Mouse (Mus musculus) MEL (cell line): ENCODE measurements around the gene Lrrc23. TPM values are rescaled to one million over a fixed set of nuclear protein-coding genes. Genes with fewer than 3 reads are reported as not detected.

ENCODE experiments used
- DNase-seq: peaks from one replicate; pipeline ENCODE4 v3.0.0; 2011; ENCODE audit warnings: low read depth, low spot score
- H3K27ac ChIP-seq: 2 replicates; pipeline ENCODE4 v1.5.1; 2012; ENCODE audit warnings: low read depth, mild to moderate bottlenecking, control low read depth, low read length, moderate library complexity; ENCODE audit not compliant: control insufficient read depth
- H3K27me3 ChIP-seq, 2 experiments: fragments of 150-350 bp in 1 of 2; sonication (generic) in 1 of 2; 2 replicates each; pipeline ENCODE4 v1.6.1; 2012; ENCODE audit warnings: low read length in 2 of 2, mild to moderate bottlenecking in 2 of 2, improper control_type of control experiment in 1 of 2, moderate library complexity in 1 of 2; ENCODE audit not compliant: insufficient read depth in 2 of 2, control insufficient read depth in 1 of 2
- H3K36me3 ChIP-seq, 2 experiments: 2 replicates each; pipeline ENCODE4 v1.6.1; 2012 to 2014; ENCODE audit warnings: low read length in 2 of 2, improper control_type of control experiment in 1 of 2, inconsistent platforms in 1 of 2, mild to moderate bottlenecking in 1 of 2; ENCODE audit not compliant: insufficient read depth in 2 of 2, control insufficient read depth in 1 of 2
- H3K4me1 ChIP-seq, 2 experiments: fragments of 150-350 bp in 1 of 2; sonication (generic) in 1 of 2; 2 replicates each; pipeline ENCODE4 v1.6.1; 2012; ENCODE audit warnings: low read length in 2 of 2, improper control_type of control experiment in 1 of 2, mild to moderate bottlenecking in 1 of 2; ENCODE audit not compliant: insufficient read depth in 2 of 2, control insufficient read depth in 1 of 2
- H3K4me3 ChIP-seq, 2 experiments: fragments of 150-350 bp in 1 of 2; sonication (generic) in 1 of 2; 2 replicates each; pipeline ENCODE4 v1.5.1; 2012; ENCODE audit warnings: low read depth in 2 of 2, low read length in 2 of 2, mild to moderate bottlenecking in 2 of 2, moderate library complexity in 2 of 2, control low read depth in 1 of 2, improper control_type of control experiment in 1 of 2; ENCODE audit not compliant: control insufficient read depth in 1 of 2, insufficient read depth in 1 of 2
- H3K79me2 ChIP-seq: 2 replicates; pipeline ENCODE4 v1.6.1; 2012; ENCODE audit warnings: mild to moderate bottlenecking, low read length, moderate library complexity; ENCODE audit not compliant: control insufficient read depth, poor library complexity, insufficient read depth
- H3K9ac ChIP-seq: 2 replicates; pipeline ENCODE4 v1.6.1; 2012; ENCODE audit warnings: low read depth, mild to moderate bottlenecking, control low read depth, low read length, moderate library complexity; ENCODE audit not compliant: control insufficient read depth, poor library complexity, severe bottlenecking
- H3K9me3 ChIP-seq: fragments of 150-350 bp; sonication (generic); replicated peaks from 2 replicates; pipeline ENCODE4 v1.6.1; 2012; ENCODE audit warnings: mild to moderate bottlenecking, low read length, improper control_type of control experiment, moderate library complexity; ENCODE audit not compliant: insufficient read depth
- BHLHE40 ChIP-seq: IDR thresholded peaks from 2 replicates; pipeline ENCODE4 v1.6.1; 2012; ENCODE audit warnings: low read depth, mild to moderate bottlenecking, inconsistent platforms, low read length, improper control_type of control experiment, borderline replicate concordance
- CHD1 ChIP-seq: IDR thresholded peaks from 2 replicates; pipeline ENCODE4 v1.6.1; 2012; ENCODE audit warnings: low read depth, mild to moderate bottlenecking, inconsistent platforms, low read length, improper control_type of control experiment
- CHD2 ChIP-seq: IDR thresholded peaks from 2 replicates; pipeline ENCODE4 v1.6.1; 2011; ENCODE audit warnings: low read length, improper control_type of control experiment
- CTCF ChIP-seq, 3 experiments: IDR thresholded peaks in 2 of 3; conservative IDR thresholded peaks in 1 of 3; 2 replicates each; pipeline ENCODE4 v1.5.1; 2011 to 2012; ENCODE audit warnings: low read length in 3 of 3, low read depth in 2 of 3, mild to moderate bottlenecking in 2 of 3, improper control_type of control experiment in 1 of 3, inconsistent platforms in 1 of 3, mixed read lengths in 1 of 3, moderate library complexity in 1 of 3; ENCODE audit not compliant: control insufficient read depth in 1 of 3, insufficient read depth in 1 of 3, poor library complexity in 1 of 3, severe bottlenecking in 1 of 3
- E2F4 ChIP-seq: IDR thresholded peaks from 2 replicates; pipeline ENCODE4 v1.6.1; 2011; ENCODE audit warnings: low read depth, low read length, improper control_type of control experiment, borderline replicate concordance
- ELF1 ChIP-seq: IDR thresholded peaks from 2 replicates; pipeline ENCODE4 v1.6.1; 2014; ENCODE audit warnings: low read depth, mild to moderate bottlenecking, inconsistent platforms, low read length, improper control_type of control experiment, moderate library complexity
- EP300 ChIP-seq, 2 experiments: IDR thresholded peaks; 2 replicates each; pipeline ENCODE4 v1.6.1; 2011; ENCODE audit warnings: improper control_type of control experiment in 2 of 2, low read length in 2 of 2, low read depth in 1 of 2, mild to moderate bottlenecking in 1 of 2
- ETS1 ChIP-seq: IDR thresholded peaks from 2 replicates; pipeline ENCODE4 v1.6.1; 2012; ENCODE audit warnings: low read depth, mild to moderate bottlenecking, inconsistent platforms, low read length, improper control_type of control experiment, moderate library complexity
- GATA1 ChIP-seq: IDR thresholded peaks from 2 replicates; pipeline ENCODE4 v1.6.1; 2011; ENCODE audit warnings: low read depth, low read length, improper control_type of control experiment
- JUND ChIP-seq: IDR thresholded peaks from 2 replicates; pipeline ENCODE4 v1.6.1; 2011; ENCODE audit warnings: low read depth, mild to moderate bottlenecking, improper control_type of control experiment, low read length
- MAX ChIP-seq: IDR thresholded peaks from 2 replicates; pipeline ENCODE4 v1.6.1; 2011; ENCODE audit warnings: low read length, improper control_type of control experiment
- MAZ ChIP-seq: IDR thresholded peaks from 2 replicates; pipeline ENCODE4 v1.6.1; 2012; ENCODE audit warnings: low read depth, mild to moderate bottlenecking, inconsistent platforms, low read length, improper control_type of control experiment
- MEF2A ChIP-seq: IDR thresholded peaks from 2 replicates; pipeline ENCODE4 v1.6.1; 2014; ENCODE audit warnings: low read depth, mild to moderate bottlenecking, inconsistent platforms, low read length, improper control_type of control experiment; ENCODE audit not compliant: poor library complexity, insufficient replicate concordance, severe bottlenecking; ENCODE audit errors: extremely low read depth
- MXI1 ChIP-seq: IDR thresholded peaks from 2 replicates; pipeline ENCODE4 v1.6.1; 2011; ENCODE audit warnings: mild to moderate bottlenecking, low read depth, low read length, improper control_type of control experiment
- MYB ChIP-seq: IDR thresholded peaks from 2 replicates; pipeline ENCODE4 v1.6.1; 2011; ENCODE audit warnings: mild to moderate bottlenecking, low read depth, low read length, improper control_type of control experiment
- MYC ChIP-seq: IDR thresholded peaks from 2 replicates; pipeline ENCODE4 v1.6.1; 2011; ENCODE audit warnings: low read depth, mild to moderate bottlenecking, low read length, improper control_type of control experiment, moderate library complexity
- NELFE ChIP-seq: IDR thresholded peaks from 2 replicates; pipeline ENCODE4 v1.6.1; 2011; ENCODE audit warnings: low read depth, low read length, improper control_type of control experiment
- POLR2A ChIP-seq, 2 experiments: IDR thresholded peaks; 2 replicates each; pipeline ENCODE4 v1.6.1; 2011 to 2012; ENCODE audit warnings: low read length in 2 of 2, mild to moderate bottlenecking in 2 of 2, control low read depth in 1 of 2, improper control_type of control experiment in 1 of 2, low read depth in 1 of 2, moderate library complexity in 1 of 2; ENCODE audit not compliant: control insufficient read depth in 1 of 2, insufficient read depth in 1 of 2, poor library complexity in 1 of 2
- POLR2AphosphoS2 ChIP-seq: IDR thresholded peaks from 2 replicates; pipeline ENCODE4 v1.6.1; 2011; ENCODE audit warnings: low read length, improper control_type of control experiment
- POLR2AphosphoS5 ChIP-seq: IDR thresholded peaks from 2 replicates; pipeline ENCODE4 v1.6.1; 2012; ENCODE audit warnings: low read depth, borderline replicate concordance, mild to moderate bottlenecking, inconsistent platforms, low read length, moderate library complexity, mixed read lengths
- RAD21 ChIP-seq: IDR thresholded peaks from 2 replicates; pipeline ENCODE4 v1.6.1; 2011; ENCODE audit warnings: mild to moderate bottlenecking, low read depth, low read length, improper control_type of control experiment
- RCOR1 ChIP-seq: IDR thresholded peaks from 2 replicates; pipeline ENCODE4 v1.6.1; 2012; ENCODE audit warnings: low read depth, mild to moderate bottlenecking, inconsistent platforms, low read length, improper control_type of control experiment
- SIN3A ChIP-seq: IDR thresholded peaks from 2 replicates; pipeline ENCODE4 v1.6.1; 2012; ENCODE audit warnings: low read length, improper control_type of control experiment, inconsistent platforms
- SMC3 ChIP-seq: IDR thresholded peaks from 2 replicates; pipeline ENCODE4 v1.6.1; 2011; ENCODE audit warnings: low read depth, low read length, improper control_type of control experiment
- TAL1 ChIP-seq: IDR thresholded peaks from 2 replicates; pipeline ENCODE4 v1.6.1; 2012; ENCODE audit warnings: mild to moderate bottlenecking, inconsistent platforms, low read length, moderate library complexity, mixed read lengths
- TBP ChIP-seq: IDR thresholded peaks from 2 replicates; pipeline ENCODE4 v1.8.0; 2011; ENCODE audit warnings: low read depth, low read length, improper control_type of control experiment
- TCF12 ChIP-seq: IDR thresholded peaks from 2 replicates; pipeline ENCODE4 v1.6.1; 2014; ENCODE audit warnings: low read depth, mild to moderate bottlenecking, inconsistent platforms, low read length, improper control_type of control experiment, moderate library complexity
- UBTF ChIP-seq: IDR thresholded peaks from 2 replicates; pipeline ENCODE4 v1.6.1; 2012; ENCODE audit warnings: low read depth, mild to moderate bottlenecking, inconsistent platforms, low read length, improper control_type of control experiment, moderate library complexity, borderline replicate concordance; ENCODE audit not compliant: insufficient read depth
- USF1 ChIP-seq: IDR thresholded peaks from 2 replicates; pipeline ENCODE4 v1.6.1; 2014; ENCODE audit warnings: low read depth, mild to moderate bottlenecking, inconsistent platforms, low read length, improper control_type of control experiment, moderate library complexity
- USF2 ChIP-seq, 2 experiments: IDR thresholded peaks; 2 replicates each; pipeline ENCODE4 v1.6.1; 2011 to 2012; ENCODE audit warnings: improper control_type of control experiment in 2 of 2, low read length in 2 of 2, borderline replicate concordance in 1 of 2, inconsistent platforms in 1 of 2, low read depth in 1 of 2, mild to moderate bottlenecking in 1 of 2; ENCODE audit not compliant: insufficient read depth in 1 of 2
- ZC3H11A ChIP-seq: IDR thresholded peaks from 2 replicates; pipeline ENCODE4 v1.6.1; 2012; ENCODE audit warnings: low read depth, mild to moderate bottlenecking, inconsistent platforms, low read length, improper control_type of control experiment
- ZKSCAN1 ChIP-seq: IDR thresholded peaks from 2 replicates; pipeline ENCODE4 v1.6.1; 2012; ENCODE audit warnings: low read depth, mild to moderate bottlenecking, inconsistent platforms, low read length, improper control_type of control experiment, moderate library complexity
- ZMIZ1 ChIP-seq: IDR thresholded peaks from 2 replicates; pipeline ENCODE4 v1.6.1; 2012; ENCODE audit warnings: low read depth, mild to moderate bottlenecking, inconsistent platforms, low read length, improper control_type of control experiment, moderate library complexity
- polyA plus RNA-seq, 2 experiments: library from polyadenylated mRNA; stranded (reverse) in 1 of 2; unstranded in 1 of 2; fragments of >175 nt in 1 of 2; fragments of >200 nt in 1 of 2; gene quantifications; 2 replicates each; pipeline versions ENCODE4 v1.2.1 to v1.2.4; 2012; ENCODE audit warnings: low replicate concordance in 2 of 2, low read depth in 1 of 2; ENCODE audit not compliant: insufficient read length in 2 of 2, insufficient read depth in 1 of 2, missing spikeins in 1 of 2
- total RNA-seq: library from RNA; depleted of rRNA; stranded (reverse); fragments of 300-350 nt; gene quantifications from 2 replicates; pipeline ENCODE4 v1.2.3, GENCODE M21; 2012

Gene Lrrc23
- total and polyA plus RNA-seq, 3 experiments, result 0.11 TPM; not detected in 2

- TF ChIP-seq GATA1, result no peak
- TF ChIP-seq CHD2, result no peak
- TF ChIP-seq SIN3A, result no peak; the same call in 1 of the 2 replicates
- TF ChIP-seq TBP, result no peak
- TF ChIP-seq, all 39 proteins: peak for 11
These were observed 29.7 kb upstream of the Lrrc23 start (continued) for GRCm38 (mm10) chr6:124809052-124809774.

GRCm38 (mm10) chr6:124808358-124809012 lies 29.0 kb upstream of the Lrrc23 start, which contains the start of gene Spsb2:
Gene Spsb2, plus strand, starts transcription at chr6:124808661.
- peaks cover 0 to 36% of the 10 kb centered on the region in 2 experiments; a peak in 3 of 4 replicates for H3K4me1 ChIP-seq
- H3K9ac ChIP-seq, result peak within 1 kb of the TSS; percentile 81
- no peaks in the 10 kb centered on the region for H3K27me3 ChIP-seq
- peak within 1 kb of the TSS; percentile 78 for H3K27ac ChIP-seq
- DNase-seq, result peak; percentile 67
- H3K9me3 ChIP-seq, result no peaks in the 10 kb centered on the region
- peaks cover 4 to 14% of the 10 kb centered on the region in 2 experiments for H3K36me3 ChIP-seq
- H3K4me3 ChIP-seq, result peak within 1 kb of the TSS; percentile 78 to 95
- H3K79me2 ChIP-seq, result peaks cover 15% of the 10 kb centered on the region
- no peak for TF ChIP-seq TCF12
- no peak for TF ChIP-seq E2F4
- TF ChIP-seq EP300 (IDR thresholded peaks at IDR 0.05; ENCODE audit: low read depth in 1 of 2, low read length in 2 of 2), result no peak
- no peak for TF ChIP-seq TBP
- no peak for TF ChIP-seq ZC3H11A
- TF ChIP-seq ZKSCAN1, result no peak
- TF ChIP-seq SIN3A, result peak; percentile 74
- TF ChIP-seq POLR2AphosphoS5, result no peak
- TF ChIP-seq TAL1, result peak; percentile 33; the same call in 1 of the 2 replicates
- no peak for TF ChIP-seq CTCF (IDR thresholded peaks at IDR 0.05 in 2 of 3, conservative IDR thresholded peaks at IDR 0.05 in 1 of 3; ENCODE audit: control insufficient read depth in 1 of 3, insufficient read depth in 1 of 3, low read depth in 2 of 3, low read length in 3 of 3, poor library complexity in 1 of 3, severe bottlenecking in 1 of 3)
- no peak for TF ChIP-seq CHD1
- no peak for TF ChIP-seq RAD21
- no peak for TF ChIP-seq SMC3
- TF ChIP-seq RCOR1, result no peak
- TF ChIP-seq MXI1, result peak; percentile 26; the same call in 1 of the 2 replicates
- no peak for TF ChIP-seq MYB
- no peak for TF ChIP-seq MEF2A
- TF ChIP-seq USF1, result no peak
- TF ChIP-seq CHD2, result no peak
- TF ChIP-seq MYC, result no peak
- peak; percentile 71 for TF ChIP-seq ELF1
- peak; percentile 22 to 68; a peak in 2 of 4 replicates for TF ChIP-seq POLR2A (IDR thresholded peaks at IDR 0.05; ENCODE audit: control insufficient read depth in 1 of 2, insufficient read depth in 1 of 2, low read depth in 1 of 2, low read length in 2 of 2, poor library complexity in 1 of 2)
- no peak for TF ChIP-seq POLR2AphosphoS2
- TF ChIP-seq ZMIZ1, result no peak; the same call in none of the 2 replicates
- TF ChIP-seq NELFE, result peak; percentile 41
- TF ChIP-seq ETS1, result peak; percentile 32; the same call in 1 of the 2 replicates
- no peak for TF ChIP-seq UBTF
- no peak for TF ChIP-seq JUND
- TF ChIP-seq BHLHE40, result no peak
- TF ChIP-seq MAX, result no peak
- TF ChIP-seq USF2 (IDR thresholded peaks at IDR 0.05; ENCODE audit: borderline replicate concordance in 1 of 2, insufficient read depth in 1 of 2, low read depth in 1 of 2, low read length in 2 of 2), result no peak
- no peak for TF ChIP-seq MAZ
- TF ChIP-seq GATA1, result no peak
